Mouse (Mus musculus) kidney, postnatal 14 days (tissue): ENCODE measurements around the gene L3mbtl4.
"Not testable (repeated sequence)": the region's sequence is repeated elsewhere in the genome, so short reads cannot be mapped to it uniquely, and the experiment has no call there.

ENCODE experiments used
- DNase-seq: peaks from one replicate; pipeline ENCODE4 v3.0.0; 2022; ENCODE audit warnings: mixed read lengths

L3mbtl4 gene

GRCm38 (mm10) chr17:68405993-68406392 is 132.4 kb downstream of the L3mbtl4 start:
- DNase-seq = no peak

DNA sequence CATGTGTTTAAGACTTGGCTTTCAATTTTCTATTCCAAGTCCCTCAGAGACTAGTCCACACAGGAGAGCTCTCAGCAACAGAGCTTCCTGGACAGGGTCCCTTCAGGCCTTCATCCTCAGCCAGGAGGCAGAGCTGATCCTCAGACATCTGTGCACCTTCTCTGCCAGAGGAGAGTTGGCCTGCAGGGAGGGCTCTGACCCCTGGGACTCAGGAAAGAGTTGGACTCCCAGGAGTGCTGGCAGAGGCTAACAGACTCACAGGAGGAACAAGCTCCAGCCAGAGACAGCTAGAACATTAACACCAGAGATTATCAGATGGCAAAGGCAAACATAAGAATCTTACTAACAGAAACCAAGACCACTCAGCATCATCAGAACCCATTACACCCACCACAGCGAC is 133.5 kb downstream of the L3mbtl4 start:
- not testable (repeated sequence) for DNase-seq

DNA sequence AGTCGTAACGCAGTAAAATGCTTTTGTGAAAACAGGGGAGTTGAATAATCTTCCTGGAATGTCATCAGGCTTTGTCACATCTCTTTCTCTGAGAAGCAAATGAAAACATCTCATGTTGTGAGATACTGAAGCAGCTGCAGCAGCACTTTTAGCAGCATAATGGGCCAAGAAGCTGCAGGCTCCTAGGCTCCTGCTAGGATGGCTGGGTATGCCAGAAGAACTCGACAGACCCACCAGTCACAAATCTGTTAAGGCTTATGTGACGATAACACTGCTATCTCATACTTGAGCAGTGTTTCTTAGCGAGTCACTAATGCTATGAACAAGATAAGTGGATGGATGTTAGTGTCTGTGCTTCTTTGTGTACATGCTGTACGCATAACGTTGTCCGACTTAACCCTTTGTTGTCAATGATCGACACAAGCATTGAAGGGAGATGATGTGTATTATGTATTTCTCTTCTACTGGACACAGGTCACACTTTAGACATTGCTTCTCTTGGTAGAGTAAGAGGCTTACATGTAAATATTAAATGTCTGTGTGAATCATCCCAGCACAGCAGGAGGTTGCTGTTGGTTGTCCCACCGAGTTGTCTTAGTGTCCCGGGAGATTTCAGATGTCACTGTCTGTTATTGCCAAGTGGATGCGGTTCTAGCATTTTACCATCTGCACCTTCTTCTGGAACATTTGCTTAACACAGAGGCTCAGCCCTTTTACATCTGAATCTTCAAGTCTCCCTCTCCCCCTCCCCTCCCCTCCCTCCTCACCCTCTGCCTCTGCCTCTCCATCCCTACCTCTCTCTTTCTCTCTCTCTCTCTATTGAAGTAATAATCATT is 149.3 kb downstream of the L3mbtl4 start:
- no peak for DNase-seq

DNA sequence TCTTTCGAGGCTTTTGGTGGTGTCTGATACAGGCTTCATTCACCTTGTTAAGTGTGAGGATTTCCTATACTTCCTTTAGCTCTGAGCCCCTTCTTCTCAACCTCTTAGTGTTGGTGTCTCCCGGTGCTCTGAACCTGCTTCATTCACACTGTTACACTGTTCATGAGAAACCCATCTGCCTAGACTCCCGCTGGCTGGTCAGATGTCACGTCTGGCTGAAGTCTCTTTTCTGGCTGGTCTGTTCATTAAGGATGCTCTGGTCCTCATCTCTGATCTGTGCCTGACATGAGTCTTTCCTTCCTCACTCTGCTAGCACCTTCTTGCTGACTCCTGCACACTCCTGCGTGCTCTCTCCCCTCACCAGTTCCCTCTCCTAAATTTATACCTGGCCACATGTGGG is 160.0 kb downstream of the L3mbtl4 start:
- no peak for DNase-seq

- no peak for DNase-seq
These were observed 177.3 kb downstream of the L3mbtl4 start for GRCm38 (mm10) chr17:68450921-68451320.

- no peak for DNase-seq
These were observed 187.9 kb downstream of the L3mbtl4 start for GRCm38 (mm10) chr17:68461471-68461870.

- no peak for DNase-seq
These were observed 193.7 kb downstream of the L3mbtl4 start for GRCm38 (mm10) chr17:68467311-68467710.

- peak; percentile 9 for DNase-seq
These were observed 216.6 kb downstream of the L3mbtl4 start for GRCm38 (mm10) chr17:68490065-68490691.

GRCm38 (mm10) chr17:68492231-68492630 is 218.6 kb downstream of the L3mbtl4 start:
- DNase-seq = no peak

DNA sequence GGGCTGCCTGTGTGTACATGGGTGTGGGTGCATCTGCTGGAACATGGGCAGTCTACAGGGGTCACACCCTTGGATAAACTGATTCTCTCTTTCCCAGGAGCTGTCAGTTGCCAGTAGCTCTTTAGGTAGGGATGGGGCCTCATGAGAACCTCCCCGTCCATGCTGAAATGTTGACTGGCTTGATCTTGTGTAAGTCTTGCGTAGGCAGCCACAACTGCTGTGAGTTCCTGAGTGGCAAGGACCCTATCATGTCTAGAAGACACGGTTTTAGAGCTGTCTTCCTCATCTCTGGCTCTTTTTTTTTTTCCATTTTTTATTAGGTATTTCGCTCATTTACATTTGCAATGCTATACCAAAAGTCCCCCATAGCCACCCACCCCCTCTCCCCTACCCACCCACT is 229.4 kb downstream of the L3mbtl4 start:
- not testable (repeated sequence) for DNase-seq

GRCm38 (mm10) chr17:68559698-68560097 is 286.1 kb downstream of the L3mbtl4 start:
- DNase-seq = no peak

GRCm38 (mm10) chr17:68560264-68560663 is 286.7 kb downstream of the L3mbtl4 start:
- no peak for DNase-seq

GRCm38 (mm10) chr17:68571806-68572205 is 298.2 kb downstream of the L3mbtl4 start:
- no peak for DNase-seq

- peak; percentile 12 for DNase-seq
These were observed 311.6 kb downstream of the L3mbtl4 start for GRCm38 (mm10) chr17:68585195-68585594.

DNA sequence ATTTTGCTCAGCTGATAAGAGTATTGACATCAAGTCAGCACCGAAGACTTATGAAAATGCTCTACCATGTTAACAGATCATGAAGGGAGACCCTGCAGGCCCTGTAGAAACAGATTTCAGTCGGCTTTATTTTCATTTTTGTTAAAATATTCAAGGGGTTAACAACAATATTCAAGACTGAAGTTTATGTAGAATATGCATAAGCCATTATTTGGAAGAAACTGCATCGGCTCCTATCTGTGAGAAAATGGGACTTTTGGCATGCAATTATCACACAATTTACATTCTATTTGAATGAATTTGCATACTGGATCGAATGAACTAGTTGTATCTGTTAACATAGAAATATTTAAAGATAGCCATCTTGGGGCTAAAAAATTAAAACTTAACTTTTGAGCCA is 318.0 kb downstream of the L3mbtl4 start:
- no peak for DNase-seq

DNA sequence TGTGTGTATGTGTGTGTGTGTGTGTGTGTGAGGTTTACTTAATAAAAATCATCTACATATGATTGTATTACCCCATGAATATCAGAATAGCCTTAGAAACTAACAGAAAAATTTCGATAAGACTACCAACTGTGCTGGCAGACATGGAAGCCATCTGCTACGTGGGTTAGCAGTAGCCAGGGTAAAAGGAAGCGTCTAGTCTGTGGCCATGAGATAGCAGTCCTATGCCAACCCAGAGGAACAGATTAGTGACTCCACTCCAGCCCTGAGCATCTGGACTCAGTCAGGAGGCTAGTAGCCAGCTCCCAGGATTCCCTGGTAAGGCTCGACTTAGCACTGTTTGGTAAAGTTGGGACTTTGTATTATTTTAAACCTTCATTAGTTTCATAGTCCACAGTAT is 329.1 kb downstream of the L3mbtl4 start:
- no peak for DNase-seq

DNA sequence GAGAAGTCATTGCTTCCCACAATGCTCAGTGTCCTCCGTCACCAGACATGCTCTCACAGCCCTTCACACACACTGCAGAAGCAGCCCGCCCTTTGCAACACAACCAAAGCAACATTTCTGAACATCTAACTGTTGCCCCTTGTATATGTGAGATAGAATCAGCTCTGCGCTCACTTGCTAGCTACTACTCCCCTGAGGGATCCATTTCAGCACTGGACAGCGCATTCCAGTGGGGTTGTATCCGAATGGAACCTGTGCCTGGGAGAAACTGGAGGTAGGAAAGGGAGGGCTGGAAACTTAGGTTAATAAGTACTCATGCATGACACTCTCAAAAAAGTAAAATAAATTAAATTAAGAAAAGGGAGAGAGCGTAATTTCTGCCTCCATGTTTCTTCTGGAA is 334.1 kb downstream of the L3mbtl4 start:
- peak; percentile 32 for DNase-seq

DNA sequence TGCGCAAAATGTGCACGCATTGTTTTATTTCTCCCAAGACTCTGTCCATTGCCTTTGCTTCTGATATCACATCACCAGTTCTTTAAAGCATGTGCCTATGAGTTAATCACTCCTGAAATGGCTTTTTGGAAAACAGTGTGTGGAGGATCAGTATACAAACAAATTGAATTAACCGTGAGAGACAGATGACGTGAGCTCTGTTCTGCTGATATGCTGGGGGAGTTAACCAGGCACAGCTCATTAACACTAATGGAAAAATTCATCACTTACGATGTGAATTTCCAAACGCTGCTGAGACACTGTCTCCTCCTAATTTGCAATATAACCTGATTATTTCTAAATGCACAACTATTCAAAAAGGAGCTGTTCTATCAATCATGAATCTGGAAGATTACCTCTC is 337.6 kb downstream of the L3mbtl4 start:
- no peak for DNase-seq

- no peak for DNase-seq
These were observed 351.7 kb downstream of the L3mbtl4 start for GRCm38 (mm10) chr17:68625281-68625680.

- DNase-seq = no peak
These were observed 356.2 kb downstream of the L3mbtl4 start for GRCm38 (mm10) chr17:68629631-68630426.

GRCm38 (mm10) chr17:68631396-68631795 is 357.8 kb downstream of the L3mbtl4 start:
- DNase-seq = no peak

DNA sequence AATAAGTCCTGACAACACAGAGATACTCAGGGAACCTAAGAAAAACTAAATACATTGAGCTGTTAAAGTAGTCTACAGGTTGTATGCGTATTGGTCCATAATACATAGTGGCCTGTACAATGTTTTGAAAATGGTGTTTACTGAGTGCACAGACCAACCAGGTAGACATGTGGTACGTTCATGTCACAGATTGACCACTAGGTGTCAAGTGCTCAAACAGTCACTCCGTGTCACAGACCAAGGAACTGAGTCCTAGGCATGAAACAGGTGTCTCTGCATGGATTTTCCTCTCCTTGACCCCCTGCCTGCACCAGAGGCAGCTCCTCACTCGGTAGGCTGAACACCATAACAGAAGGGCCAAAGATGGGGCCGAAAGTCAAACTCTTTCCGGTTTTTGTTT is 366.6 kb downstream of the L3mbtl4 start:
- no peak for DNase-seq

DNA sequence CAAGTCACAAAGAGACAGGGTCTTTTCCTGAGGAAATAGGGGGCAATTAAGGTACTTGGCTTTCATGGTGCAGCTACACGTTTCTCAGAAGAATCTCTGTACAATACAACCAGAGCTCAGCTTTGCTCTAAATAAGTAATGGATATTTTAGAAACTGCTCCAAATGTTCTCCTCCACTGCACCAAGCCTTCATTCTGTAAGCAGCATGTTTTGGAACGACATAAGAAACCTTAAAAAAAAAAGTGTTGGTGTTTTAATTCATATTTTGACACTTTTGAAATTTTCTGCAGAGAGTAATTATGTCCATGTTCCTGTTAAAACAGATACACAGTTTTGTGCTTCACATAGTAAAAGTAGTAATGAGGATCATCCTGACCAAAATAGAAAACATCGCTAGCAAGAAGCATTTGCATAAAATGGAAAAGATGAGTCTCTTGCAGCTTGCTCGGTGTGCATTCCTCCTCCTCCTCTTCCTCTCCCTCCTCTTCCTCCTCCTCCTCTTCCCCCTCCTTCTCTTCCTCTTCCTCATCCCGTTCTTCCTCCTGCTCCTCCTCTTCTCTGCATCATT is 369.0 kb downstream of the L3mbtl4 start:
- no peak for DNase-seq
